Mouse (Mus musculus) cerebellum, adult 9-11 months (tissue): Measurements from ENCODE around the gene Ss18l1.

Experiments used
- DNase-seq: peaks from one replicate; pipeline ENCODE4 v3.0.0; 2022

The Ss18l1 gene

DNA sequence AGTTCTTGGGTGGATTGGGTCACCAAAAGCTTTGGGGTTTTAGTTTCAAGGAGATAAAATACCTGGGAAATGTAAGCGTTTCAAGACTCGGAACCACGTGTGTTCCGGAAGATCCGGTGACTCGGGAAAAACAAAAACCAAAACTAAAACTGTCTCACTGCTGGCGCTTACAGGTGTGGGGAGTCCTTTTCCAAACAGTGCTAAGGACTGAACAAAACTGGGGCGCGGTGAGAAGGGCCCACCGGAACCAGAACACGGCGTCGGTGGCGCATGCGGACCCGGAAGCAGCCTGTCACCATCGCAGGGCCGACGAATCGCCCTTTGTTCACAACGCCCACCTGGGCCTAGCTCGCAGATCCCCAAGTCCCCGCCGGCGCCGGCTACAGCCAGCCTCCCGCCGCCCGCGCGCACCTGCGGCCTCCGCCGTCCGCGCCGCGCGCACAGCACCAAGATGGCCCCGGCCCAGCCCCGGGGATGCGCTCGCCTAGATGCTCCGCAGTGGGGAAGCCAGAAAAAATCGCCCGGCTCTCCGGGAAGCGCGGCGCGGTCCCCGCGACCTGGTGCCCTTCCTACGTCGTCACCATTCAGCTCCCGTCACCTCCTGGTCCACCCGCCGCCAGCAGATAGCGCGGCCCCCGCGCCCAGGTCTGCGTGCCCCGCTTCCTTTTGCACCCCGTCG lies 593 bp upstream of the Ss18l1 start:
- no peak for DNase-seq

DNA sequence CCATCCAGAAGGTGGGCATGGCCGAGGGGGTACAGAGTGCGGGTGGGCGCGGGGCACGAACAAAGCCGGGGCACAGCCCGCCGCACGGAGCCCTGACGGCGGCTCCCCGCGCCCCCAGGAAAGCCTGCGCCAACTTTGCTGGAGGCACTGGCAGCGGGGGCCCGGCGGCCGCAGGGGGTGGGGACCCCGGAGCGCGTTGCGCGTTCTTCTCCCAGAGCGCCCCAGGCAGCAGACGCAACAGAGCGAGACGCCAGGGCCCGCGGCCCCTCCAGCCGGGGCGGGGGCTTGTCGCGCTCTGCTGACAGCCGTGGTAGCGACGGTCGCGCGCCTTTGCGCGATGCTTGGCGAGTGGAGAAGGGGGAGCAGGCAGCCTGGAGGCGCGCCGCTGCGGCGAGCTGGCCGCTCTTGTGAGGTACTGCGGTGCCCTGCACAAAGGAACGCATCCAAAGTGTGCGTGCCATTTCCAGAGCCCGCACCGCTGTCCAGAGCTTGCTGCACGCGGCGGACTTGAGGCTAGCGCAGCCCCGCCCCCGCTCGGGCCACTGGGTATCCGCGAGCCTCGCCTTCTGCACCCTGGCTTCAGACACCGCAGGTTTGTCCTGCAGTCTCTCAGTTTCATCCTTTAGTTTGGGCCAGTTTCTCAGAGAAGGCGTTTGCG lies 678 bp downstream of the Ss18l1 start:
- peak; percentile 79 for DNase-seq

- no peak for DNase-seq
These were observed 3.0 kb downstream of the Ss18l1 start for GRCm38 (mm10) chr2:180045283-180045682.

- no peak for DNase-seq
These were observed 5.3 kb downstream of the Ss18l1 start for GRCm38 (mm10) chr2:180047580-180047979.

GRCm38 (mm10) chr2:180047980-180048635 lies 5.8 kb downstream of the Ss18l1 start:
- no peak for DNase-seq

GRCm38 (mm10) chr2:180050986-180051385 lies 8.7 kb downstream of the Ss18l1 start:
- DNase-seq: peak; percentile 86

- no peak for DNase-seq
These were observed 9.9 kb downstream of the Ss18l1 start for GRCm38 (mm10) chr2:180051986-180052733.

DNA sequence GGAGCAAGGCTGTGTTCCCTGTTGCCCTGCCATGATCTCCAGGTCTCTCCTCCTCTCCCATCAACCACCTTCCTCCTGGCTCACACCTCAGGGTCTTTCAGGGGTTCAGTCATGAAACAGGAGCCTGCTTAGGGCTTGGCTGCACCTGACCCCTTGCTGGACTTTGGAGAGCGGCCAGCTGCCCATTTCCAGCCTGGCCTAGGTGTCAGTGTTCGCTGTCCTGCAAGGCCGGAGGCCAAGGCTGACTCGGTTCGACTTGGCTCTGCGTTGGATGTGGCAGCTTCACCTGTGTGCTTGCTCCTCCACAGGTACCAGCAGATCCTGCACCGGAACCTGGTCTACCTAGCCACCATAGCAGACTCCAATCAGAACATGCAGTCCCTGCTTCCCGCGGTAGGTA lies 10.7 kb downstream of the Ss18l1 start:
- DNase-seq: no peak

DNA sequence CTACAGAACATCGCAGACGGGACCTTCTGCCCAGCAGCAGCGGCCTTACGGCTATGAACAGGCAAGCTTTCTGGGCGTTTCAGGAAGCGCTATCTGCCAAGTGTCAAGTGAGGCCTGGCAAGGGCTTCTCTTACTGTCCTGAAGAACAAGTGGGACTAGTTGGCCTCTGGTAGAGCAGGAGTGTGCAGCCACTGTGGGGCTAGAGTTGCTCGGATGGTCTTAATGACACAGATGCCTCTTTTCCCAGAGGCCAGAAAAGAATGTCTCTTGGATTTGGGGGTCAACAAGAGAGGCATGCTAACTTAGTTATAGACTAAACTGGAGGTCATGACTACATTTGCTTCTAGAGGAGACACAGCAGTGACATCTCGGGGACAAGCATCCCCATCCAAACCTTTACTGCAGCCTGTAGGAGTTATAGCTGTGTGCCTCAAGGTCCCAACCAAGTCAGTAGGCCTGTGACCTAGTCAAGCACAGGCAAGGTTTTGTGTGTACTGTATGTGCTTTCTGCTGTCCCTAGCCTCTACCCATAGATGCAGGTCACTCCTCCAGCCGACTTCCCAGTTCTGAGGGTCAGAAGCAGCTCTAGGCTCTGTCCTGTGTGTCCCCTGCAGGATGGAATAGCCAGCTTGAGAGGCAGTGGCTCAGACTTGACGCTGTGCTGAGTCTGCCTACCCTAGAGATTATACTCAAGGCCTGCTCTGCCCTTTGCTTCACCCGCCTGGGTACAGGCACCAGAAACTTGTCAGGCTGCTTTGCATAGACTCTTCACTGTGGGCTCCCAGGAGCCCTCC lies 21.2 kb downstream of the Ss18l1 start:
- DNase-seq: no peak

GRCm38 (mm10) chr2:180069770-180070480 lies 27.6 kb downstream of the Ss18l1 start:
- DNase-seq: no peak

GRCm38 (mm10) chr2:180070481-180071453 lies 28.5 kb downstream of the Ss18l1 start, which contains the start of gene Mtg2:
Gene Mtg2, plus strand, starts transcription at chr2:180070588.
- DNase-seq: peak; percentile 96

- DNase-seq: peak; percentile 29
These were observed 29.4 kb downstream of the Ss18l1 start for GRCm38 (mm10) chr2:180071671-180072070.

DNA sequence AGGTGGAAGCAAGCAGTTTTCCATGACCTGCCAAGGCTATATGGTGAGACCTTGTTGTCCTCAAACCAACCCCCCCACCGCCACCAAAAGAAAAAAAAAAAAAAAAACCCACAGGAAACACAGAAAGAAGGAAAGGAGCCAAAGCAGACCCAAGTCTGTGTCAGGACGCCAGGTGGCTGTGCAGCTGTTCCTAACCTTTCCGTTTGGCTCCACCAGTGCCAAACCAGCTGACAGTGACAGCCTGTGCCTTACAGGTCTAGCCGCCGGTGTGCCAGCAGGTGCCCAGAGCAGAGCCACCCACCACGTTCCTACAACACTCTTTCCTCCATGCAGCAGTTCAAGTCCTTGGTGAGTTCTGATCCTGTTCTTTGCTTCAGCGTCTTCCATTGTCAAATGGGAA lies 30.6 kb downstream of the Ss18l1 start:
- DNase-seq: no peak

GRCm38 (mm10) chr2:180077622-180078021 lies 35.3 kb downstream of the Ss18l1 start:
- DNase-seq: no peak

- DNase-seq: no peak
These were observed 38.4 kb downstream of the Ss18l1 start for GRCm38 (mm10) chr2:180080680-180081079.

- no peak for DNase-seq
These were observed 40.8 kb downstream of the Ss18l1 start for GRCm38 (mm10) chr2:180083063-180083462.

- DNase-seq: no peak
These were observed 42.3 kb downstream of the Ss18l1 start for GRCm38 (mm10) chr2:180084565-180084964.

DNA sequence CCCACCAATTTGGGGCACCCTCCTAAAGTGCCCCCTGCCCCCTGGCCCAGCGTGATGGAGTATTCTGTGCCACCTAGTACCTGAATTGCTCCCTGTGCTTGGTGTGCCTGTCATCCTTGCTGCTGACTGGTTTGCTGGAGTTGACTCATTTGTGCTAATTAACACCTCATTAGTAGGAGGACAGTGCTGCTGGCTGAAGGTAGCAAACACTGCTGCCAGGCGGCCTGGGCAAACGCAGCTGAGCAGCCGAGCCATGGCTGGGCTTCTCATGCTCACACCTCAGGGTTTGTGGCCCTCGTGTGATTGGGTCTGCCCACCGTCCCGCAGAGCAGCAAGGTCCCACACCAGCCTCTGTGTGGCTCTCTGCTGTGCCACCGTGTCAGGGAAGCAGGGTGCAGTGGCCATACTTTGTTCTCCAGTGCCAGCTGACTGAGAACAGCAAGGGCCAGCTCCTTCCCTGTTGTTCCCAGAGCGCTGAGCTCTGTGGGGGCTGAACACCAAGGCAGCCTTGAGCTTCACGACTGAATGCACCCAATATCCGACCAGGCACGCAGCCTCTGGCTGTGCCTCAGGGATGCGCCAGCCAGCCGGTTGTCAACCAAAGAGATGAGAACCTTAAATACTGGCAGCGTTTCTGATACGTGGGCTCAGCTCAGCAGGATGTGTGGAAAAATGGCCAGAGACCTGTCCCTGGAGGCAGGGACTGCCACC lies 43.8 kb downstream of the Ss18l1 start:
- DNase-seq: no peak

DNA sequence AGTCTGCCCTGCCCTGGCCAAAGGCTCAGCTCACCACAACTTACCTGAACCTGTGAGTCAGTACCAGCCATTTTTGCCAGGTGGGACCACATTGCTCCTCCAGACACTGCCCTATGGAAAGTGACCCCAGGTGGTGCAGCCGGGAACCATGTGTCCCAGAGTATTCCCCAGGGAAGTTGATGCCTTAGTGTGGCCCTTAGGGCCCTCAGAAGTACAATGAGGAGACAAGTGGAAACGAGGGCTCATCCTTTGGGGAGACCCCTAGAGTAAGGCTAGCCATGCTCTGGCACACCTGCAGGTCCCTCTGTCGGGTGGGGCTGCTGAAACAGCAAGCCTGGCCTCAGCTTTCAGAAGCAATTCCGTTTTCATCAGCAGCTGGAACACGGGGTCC lies 44.3 kb downstream of the Ss18l1 start:
- DNase-seq: no peak

GRCm38 (mm10) chr2:180087472-180087871 lies 45.2 kb downstream of the Ss18l1 start:
- DNase-seq: no peak
